8 mouse cellular contexts compared by ENCODE assay signal in genomic region chr12:73045724-73046606, GRCm38 (mm10). TPM values are rescaled to one million over a fixed set of nuclear protein-coding genes. Genes with fewer than 3 reads are reported as not detected.
DNase-seq lines count a peak whose midpoint lies in the region; ATAC-seq lines count a peak whose summit lies in the region.

No protein-coding gene starts in this region.

- 0 out of 2 replicates have a peak overlapping the region, but pooled peaks have one; percentile 20 for H3K27ac ChIP-seq in lung, embryonic 16.5 days (ENCODE audit: low read length)
- peak overlapping the region; percentile 89 for H3K27ac ChIP-seq in limb, embryonic 10.5 days

- WGBS in lung, embryonic 16.5 days = under 1% methylated on average over 85 of the region's 85 CpGs
- 1% methylated on average over 85 of the region's 85 CpGs for WGBS in limb, embryonic 10.5 days

- DNase-seq in lung, postnatal 14 days = no peak
- DNase-seq in adipocyte (ENCODE audit: low spot score) = peak; percentile 65
- DNase-seq in gastrocnemius, postnatal 4 days (ENCODE audit: low spot score in 2 of 2) = peak; percentile 45 to 58
- DNase-seq in limb, embryonic 10.5 days (ENCODE audit: low spot score) = peak; percentile 69
- peak; percentile 38 for DNase-seq in retina, embryonic 14.5 days (ENCODE audit: low spot score)

- no peaks in the 10 kb centered on the region for H3K36me3 ChIP-seq in lung, embryonic 16.5 days (ENCODE audit: control insufficient read depth, insufficient read depth, low read length)
- H3K36me3 ChIP-seq in limb, embryonic 10.5 days = peaks cover 6% of the 10 kb centered on the region; the same call in 1 of the 2 replicates

- peaks cover 22% of the 10 kb centered on the region for H3K4me1 ChIP-seq in lung, embryonic 16.5 days (replicated peaks; ENCODE audit: control insufficient read depth, insufficient read depth, low read length)
- H3K4me1 ChIP-seq in limb, embryonic 10.5 days = peaks cover 79% of the 10 kb centered on the region

- H3K4me2 ChIP-seq in lung, embryonic 16.5 days (ENCODE audit: low read depth, low read length) = peak overlapping the region; percentile 83

- peak overlapping the region; percentile 53 for H3K4me3 ChIP-seq in lung, embryonic 16.5 days (ENCODE audit: low read length)
- peak overlapping the region; percentile 67 for H3K4me3 ChIP-seq in limb, embryonic 10.5 days

- ATAC-seq in lung, embryonic 16.5 days (ENCODE audit: low read depth) = no peak; the same call in 1 of the 2 replicates
- ATAC-seq in megakaryocyte progenitor cell, adult 5-6 weeks (replicated peaks; ENCODE audit: poor library complexity) = no peak
- ATAC-seq in erythroblast, adult 5-6 weeks (replicated peaks; ENCODE audit: low FRiP score, poor library complexity, severe bottlenecking) = no peak

- no peaks in the 10 kb centered on the region for H3K9me3 ChIP-seq in lung, embryonic 16.5 days (ENCODE audit: control insufficient read depth, low read length)
- no peaks in the 10 kb centered on the region for H3K9me3 ChIP-seq in limb, embryonic 10.5 days (replicated peaks)

- H3K27me3 ChIP-seq in lung, embryonic 16.5 days (ENCODE audit: control insufficient read depth, insufficient read depth, low read depth, low read length) = peaks cover 84% of the 10 kb centered on the region
- peaks cover 97% of the 10 kb centered on the region for H3K27me3 ChIP-seq in limb, embryonic 10.5 days (ENCODE audit: low read depth, poor library complexity, severe bottlenecking)

- H3K9ac ChIP-seq in lung, embryonic 16.5 days (ENCODE audit: low read length) = peak overlapping the region; percentile 56

RNA-seq across cellular contexts. Expression of gene Six1, which starts 7.7 kb away (rescaled TPM):
- 1.3 and 2.0 TPM in 2 replicates for polyA plus RNA-seq in lung, embryonic 16.5 days (2015; fragmentation: Nextera tagmentation; extraction: Ambion mirVana)
- 10 to 100 TPM; 51.0 to 60.8 TPM for total RNA-seq in gastrocnemius, postnatal 4 days (2021)
- polyA plus RNA-seq in limb, embryonic 10.5 days (2016; fragmentation: Nextera tagmentation; extraction: Ambion mirVana) = 18.0 and 32.6 TPM in 2 replicates
- 0.10 and 0.35 TPM in 2 replicates for total RNA-seq in megakaryocyte progenitor cell, adult 5-6 weeks (2015)
- 0.25 TPM in 1 of 2 replicates, not detected in the other for total RNA-seq in megakaryocyte progenitor cell, adult 5-6 weeks (2017)
- total RNA-seq in erythroblast, adult 5-6 weeks (2015; ENCODE audit: low replicate concordance) = not detected in 2 replicates
- not detected in 2 replicates for total RNA-seq in erythroblast, adult 5-6 weeks (2017; ENCODE audit: low replicate concordance)

Comparison
In these comparisons a context has a peak if more than half of its experiments do, and no peak if none do; other contexts are left out.
1. RNA of gene Six1, which starts 7.7 kb away (total RNA-seq): 51.0 to 60.8 TPM in gastrocnemius, postnatal 4 days; 0.10 to 0.35 TPM in megakaryocyte progenitor cell, adult 5-6 weeks and not detected in erythroblast, adult 5-6 weeks; every median in the first group is over 10 times any median in the second.